In genomic region chr12:16210111-16210510, GRCm38 (mm10) we compare ENCODE assay signal across 13 mouse cellular contexts.
"Had no signal": no experiment of that assay in that cellular context is flagged by ENCODE, and none has a peak within 500 bp of the region (broad histone marks: within the 10 kb centered on the region; RNA-seq: fewer than 3 reads in every experiment).

No protein-coding gene starts in this region.

- H3K27ac ChIP-seq: kidney, postnatal 0 days; layer of hippocampus, adult 2 months; liver, embryonic 13.5 days; lung, embryonic 15.5 days; midbrain, embryonic 13.5 days; neural tube, embryonic 15.5 days; stomach, postnatal 0 days had no signal

- H3K4me2 ChIP-seq: liver, embryonic 13.5 days; lung, embryonic 15.5 days; midbrain, embryonic 13.5 days; neural tube, embryonic 15.5 days had no signal

- H3K27me3 ChIP-seq: liver, embryonic 13.5 days; lung, embryonic 15.5 days; midbrain, embryonic 13.5 days; neural tube, embryonic 15.5 days had no signal

- H3K9me3 ChIP-seq: liver, embryonic 13.5 days; lung, embryonic 15.5 days; midbrain, embryonic 13.5 days; neural tube, embryonic 15.5 days had no signal

- DNase-seq: left cerebral cortex, postnatal 4 days; liver, embryonic 13.5 days; liver, postnatal 0 days; lung, postnatal 14 days; right cerebral cortex, adult 18-20 months; right cerebral cortex, postnatal 25 days; thymus, postnatal 4 days had no signal

- H3K4me3 ChIP-seq: layer of hippocampus, adult 2 months; liver, embryonic 13.5 days; lung, embryonic 15.5 days; midbrain, embryonic 13.5 days; neural tube, embryonic 15.5 days had no signal

- H3K36me3 ChIP-seq: liver, embryonic 13.5 days; lung, embryonic 15.5 days; midbrain, embryonic 13.5 days; neural tube, embryonic 15.5 days had no signal

- H3K9ac ChIP-seq: liver, embryonic 13.5 days; liver, postnatal 0 days; lung, embryonic 15.5 days; midbrain, embryonic 13.5 days; neural tube, embryonic 15.5 days had no signal

- ATAC-seq: liver, postnatal 0 days; midbrain, embryonic 13.5 days had no signal

- H3K4me1 ChIP-seq: midbrain, embryonic 13.5 days; neural tube, embryonic 15.5 days had no signal
